Mouse (Mus musculus) stomach, postnatal 0 days (tissue): ENCODE measurements around the gene Ppfia2.

Source experiments
- CTCF ChIP-seq: IDR thresholded peaks from 2 replicates; pipeline ENCODE4 v1.5.1; 2016; ENCODE audit warnings: antibody characterized with exemption, low read depth, mild to moderate bottlenecking, moderate library complexity
- EP300 ChIP-seq: optimal IDR thresholded peaks from 2 replicates; pipeline ENCODE3; 2016; ENCODE audit warnings: antibody characterized with exemption

DNA sequence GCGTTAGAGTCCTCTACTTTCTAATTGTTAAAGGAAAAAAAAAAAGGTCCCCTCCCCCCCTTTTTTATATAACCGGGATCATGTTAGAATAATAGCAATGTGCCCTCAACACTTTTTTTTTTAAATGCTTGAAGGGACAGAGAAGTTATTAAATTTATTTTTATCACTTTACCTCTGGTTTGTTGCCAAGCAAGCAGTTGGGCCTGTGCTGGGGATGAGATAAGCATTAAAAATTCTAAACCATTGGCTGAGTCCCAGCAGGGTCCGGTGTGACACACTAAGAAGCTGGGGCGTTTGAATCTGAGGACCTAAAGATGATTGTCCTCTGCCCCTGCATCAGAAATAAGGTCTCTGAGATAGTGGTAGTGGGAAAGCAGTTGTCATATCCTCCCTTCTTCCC, 114.9 kb downstream of the Ppfia2 start:
- TF ChIP-seq CTCF (no peak), EP300 (no peak)
